Mouse (Mus musculus) stomach, embryonic 14.5 days (tissue): ENCODE measurements around the gene Fbn1. TPM values are rescaled to one million over a fixed set of nuclear protein-coding genes. Genes with fewer than 3 reads are reported as not detected.
A peak's percentile ranks its signal among the peaks of the same experiment; 100 is the strongest.

ENCODE experiments used
- ATAC-seq: fragments of 200-750 bp; cut with Nextera tagmentation; 2 replicates; pipeline ENCODE4 v1.8.0; 2017; ENCODE audit warnings: low read depth, moderate TSS enrichment; ENCODE audit not compliant: insufficient number of reproducible peaks, insufficient read depth, low FRiP score
- H3K27ac ChIP-seq: fragments of 300-500 bp; sonication (generic); 2 replicates; pipeline ENCODE4 v1.5.1; 2014; ENCODE audit warnings: mild to moderate bottlenecking, low read length, moderate library complexity, mixed read lengths
- H3K27me3 ChIP-seq: fragments of 300-500 bp; sonication (generic); 2 replicates; pipeline ENCODE4 v1.6.1; 2014; ENCODE audit warnings: low read length, control low read depth, mixed read lengths; ENCODE audit not compliant: control insufficient read depth, insufficient read depth
- H3K36me3 ChIP-seq: fragments of 300-500 bp; sonication (generic); 2 replicates; pipeline ENCODE4 v1.6.1; 2014; ENCODE audit warnings: mild to moderate bottlenecking, control low read depth, low read length, moderate library complexity, mixed read lengths; ENCODE audit not compliant: control insufficient read depth, insufficient read depth
- H3K4me1 ChIP-seq: fragments of 300-500 bp; sonication (generic); 2 replicates; pipeline ENCODE4 v1.6.1; 2014; ENCODE audit warnings: low read length, control low read depth, mixed read lengths; ENCODE audit not compliant: control insufficient read depth, insufficient read depth
- H3K4me2 ChIP-seq: fragments of 300-500 bp; sonication (generic); replicated peaks from 2 replicates; pipeline ENCODE4 v1.6.1; 2014; ENCODE audit warnings: low read depth, low read length, control low read depth
- H3K4me3 ChIP-seq: fragments of 300-500 bp; sonication (generic); 2 replicates; pipeline ENCODE4 v1.5.1; 2014; ENCODE audit warnings: low read depth, low read length, control low read depth
- H3K9ac ChIP-seq: fragments of 300-500 bp; sonication (generic); replicated peaks from 2 replicates; pipeline ENCODE4 v1.6.1; 2014; ENCODE audit warnings: low read depth, mild to moderate bottlenecking, control low read depth, low read length, moderate library complexity, mixed read lengths
- H3K9me3 ChIP-seq: fragments of 300-500 bp; sonication (generic); 2 replicates; pipeline ENCODE4 v1.6.1; 2016; ENCODE audit warnings: low read depth, low read length, control low read depth; ENCODE audit not compliant: control insufficient read depth
- WGBS: fragments of 180-500 bp; shearing (Covaris S2); extraction: QIAGEN DNeasy Blood & Tissue Kit; methylation state at CpG from one replicate; pipeline ENCODE4 v1.1.7; 2014; 5-methylcytosine and 5-hydroxymethylcytosine counted together
- polyA plus RNA-seq: library from polyadenylated mRNA; unstranded; fragments of >200 nt; fragmentation: Nextera tagmentation; extraction: Ambion mirVana; gene quantifications from 2 replicates; pipeline ENCODE4 v1.2.1, GENCODE M21; 2014

Fbn1 gene
- polyA plus RNA-seq, 1 experiment from 2014 or later = 56.3 TPM

DNA sequence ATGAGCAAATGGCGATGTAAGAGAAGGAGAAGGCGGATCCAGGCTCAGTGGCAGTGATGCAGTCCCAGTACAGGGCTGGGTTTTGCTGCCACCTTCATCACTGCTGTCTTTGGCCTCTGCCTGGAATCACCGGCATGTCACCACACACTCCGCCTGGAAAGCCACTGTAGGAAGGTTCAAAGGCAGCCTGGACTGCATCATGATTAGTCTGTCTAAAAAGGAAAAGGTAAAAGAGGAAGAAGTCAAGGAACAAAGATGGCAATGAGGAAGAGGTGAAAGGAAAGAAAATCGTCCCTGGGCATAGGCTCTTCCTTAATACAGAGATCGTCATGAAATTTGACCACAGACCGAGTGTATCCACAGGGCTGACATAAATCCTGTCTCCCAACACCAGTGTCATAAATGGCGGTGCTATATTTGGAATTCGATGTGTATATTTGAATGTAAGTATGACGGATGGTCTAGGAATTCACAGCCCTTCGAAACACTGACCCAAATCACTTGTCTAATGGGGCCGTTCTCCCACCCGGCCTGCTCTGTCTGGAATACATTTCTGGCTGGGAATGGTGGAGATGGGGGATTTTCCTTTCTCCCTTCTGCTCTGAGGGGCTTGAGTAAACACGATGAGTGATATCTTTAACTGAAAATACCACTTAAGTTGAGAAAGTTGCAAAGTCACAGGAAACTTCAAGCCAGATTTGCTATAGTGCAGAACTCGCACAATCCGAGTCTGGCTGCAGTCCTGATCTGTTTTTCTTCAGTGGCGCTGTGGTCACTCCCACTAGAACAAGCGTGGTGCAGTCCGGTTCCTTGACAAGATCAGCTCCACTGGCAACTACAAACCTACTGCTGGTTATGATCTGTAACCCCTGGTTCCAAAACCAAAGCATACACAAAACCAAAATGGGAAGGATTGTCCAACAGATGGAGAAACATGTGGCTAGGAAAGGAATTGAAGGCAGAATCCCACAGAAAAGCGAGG is 12.7 kb downstream of the Fbn1 start:
- Histone ChIP-seq H3K36me3 (0 out of 2 replicates have a peak, but pooled peaks cover 3% of the 10 kb centered on the region), H3K4me3 (no peak overlapping the region)
- peak; percentile 80; the same call in 1 of the 2 replicates for ATAC-seq

DNA sequence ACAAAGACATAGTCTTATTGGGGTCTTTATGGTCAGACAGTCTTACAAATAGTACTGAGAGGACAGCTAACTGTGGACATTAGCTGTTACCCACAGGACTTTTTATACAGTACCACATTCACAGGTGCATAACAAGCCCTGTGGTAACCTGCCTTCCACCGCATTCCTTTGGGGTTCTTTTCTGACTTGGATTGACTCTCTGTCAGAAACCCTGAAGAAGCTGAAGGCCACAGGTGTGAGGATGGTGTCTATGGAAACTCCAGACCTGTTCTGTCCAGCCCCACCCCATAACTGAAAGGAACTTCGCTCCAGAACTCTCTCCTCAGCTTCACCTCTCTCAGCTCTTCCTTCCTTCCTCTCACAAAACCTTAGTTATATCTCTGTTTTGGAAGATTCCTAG is 13.5 kb downstream of the Fbn1 start:
- Histone ChIP-seq H3K4me2 (no peak overlapping the region), H3K4me3 (no peak overlapping the region), H3K4me1 (peaks cover 16% of the 10 kb centered on the region; the same call in 1 of the 2 replicates), H3K27ac (no peak overlapping the region; the same call in 1 of the 2 replicates), H3K9ac (no peak overlapping the region), H3K36me3 (0 out of 2 replicates have a peak, but pooled peaks cover 3% of the 10 kb centered on the region), H3K27me3 (no peaks in the 10 kb centered on the region), H3K9me3 (no peaks in the 10 kb centered on the region)
- no peak for ATAC-seq
- WGBS = 89% methylated on average over 2 of the region's 2 CpGs

More for the DNA sequence above, 12.7 kb downstream of the Fbn1 start:
- H3K27me3 ChIP-seq = no peaks in the 10 kb centered on the region
- H3K4me1 ChIP-seq = peaks cover 16% of the 10 kb centered on the region; the same call in 1 of the 2 replicates
- no peak overlapping the region for H3K9ac ChIP-seq
- H3K9me3 ChIP-seq = no peaks in the 10 kb centered on the region
- peak overlapping the region; percentile 74 for H3K27ac ChIP-seq
- 46% methylated on average over 20 of the region's 20 CpGs for WGBS
- no peak overlapping the region for H3K4me2 ChIP-seq

DNA sequence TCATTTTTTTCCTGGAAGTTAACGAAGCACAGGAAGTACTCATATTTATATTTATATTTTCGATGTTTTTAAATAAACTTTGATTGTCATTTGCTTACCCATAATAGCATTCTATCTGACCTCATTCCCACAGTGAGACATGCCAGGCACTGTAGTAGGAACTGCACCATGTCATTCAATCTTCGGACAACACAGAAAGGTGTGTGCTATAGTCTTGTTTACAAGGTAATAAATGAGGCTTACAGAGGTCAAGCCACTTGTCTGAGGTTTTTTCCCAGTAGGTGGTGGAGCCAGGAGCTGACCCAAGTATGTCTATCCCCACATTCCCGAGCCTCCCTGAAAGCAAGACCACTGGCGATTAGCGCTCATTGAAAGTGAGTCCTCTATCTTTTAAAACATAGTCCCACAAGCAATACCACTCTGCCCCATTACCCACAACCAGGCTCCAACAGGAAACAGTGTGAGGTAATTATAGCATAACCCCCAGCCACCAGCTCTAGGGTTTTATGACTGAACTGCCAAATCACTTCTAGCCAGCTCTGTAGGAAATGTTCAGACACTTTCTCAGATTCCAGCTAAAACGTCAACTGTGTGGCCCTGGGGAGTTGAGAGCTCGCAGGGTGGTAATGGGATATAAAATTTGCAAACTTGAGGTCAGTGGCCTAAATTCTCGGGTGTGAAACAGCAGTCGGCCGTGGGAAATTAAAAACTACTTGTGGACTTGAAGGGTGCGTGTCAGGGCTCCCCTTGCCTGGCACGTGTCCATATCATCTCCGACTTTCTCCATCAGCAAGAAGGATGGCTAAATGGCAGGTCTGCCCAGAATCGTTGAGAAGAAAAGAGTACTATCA is 15.5 kb downstream of the Fbn1 start:
- no peak overlapping the region for H3K9ac ChIP-seq
- ATAC-seq = no peak
- H3K4me1 ChIP-seq = peaks cover 16% of the 10 kb centered on the region; the same call in 1 of the 2 replicates
- H3K4me2 ChIP-seq = no peak overlapping the region
- WGBS = 57% methylated on average over 15 of the region's 15 CpGs
- H3K4me3 ChIP-seq = no peak overlapping the region
- no peaks in the 10 kb centered on the region for H3K9me3 ChIP-seq
- peak overlapping the region; percentile 12; the same call in 1 of the 2 replicates for H3K27ac ChIP-seq
- H3K27me3 ChIP-seq = no peaks in the 10 kb centered on the region
- no peaks in the 10 kb centered on the region for H3K36me3 ChIP-seq

DNA sequence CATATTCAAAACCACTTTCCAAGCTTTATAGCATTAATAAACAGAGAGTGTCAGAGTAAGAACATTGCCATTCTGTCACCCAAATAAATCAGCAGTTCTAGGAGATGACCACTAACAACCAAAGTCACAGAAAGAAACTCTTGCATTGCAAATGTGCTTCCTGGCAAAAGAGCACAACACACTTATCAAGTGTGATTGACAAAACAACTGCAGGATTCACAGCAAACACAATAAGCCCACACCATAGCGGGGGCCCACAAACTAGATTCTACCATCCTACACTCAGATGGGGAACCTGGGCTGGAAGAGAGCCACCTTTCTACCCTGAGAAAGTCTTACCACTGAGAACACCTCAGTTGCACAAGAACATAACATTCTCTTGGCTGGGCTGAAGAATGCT is 17.8 kb downstream of the Fbn1 start:
- Histone ChIP-seq H3K4me2 (no peak overlapping the region), H3K9ac (no peak overlapping the region), H3K27me3 (no peaks in the 10 kb centered on the region), H3K4me1 (peaks cover 13% of the 10 kb centered on the region; the same call in 1 of the 2 replicates), H3K9me3 (no peaks in the 10 kb centered on the region), H3K4me3 (no peak overlapping the region), H3K36me3 (no peaks in the 10 kb centered on the region), H3K27ac (no peak overlapping the region)
- no peak for ATAC-seq
- 100% methylated on average over 1 of the region's 1 CpGs for WGBS

DNA sequence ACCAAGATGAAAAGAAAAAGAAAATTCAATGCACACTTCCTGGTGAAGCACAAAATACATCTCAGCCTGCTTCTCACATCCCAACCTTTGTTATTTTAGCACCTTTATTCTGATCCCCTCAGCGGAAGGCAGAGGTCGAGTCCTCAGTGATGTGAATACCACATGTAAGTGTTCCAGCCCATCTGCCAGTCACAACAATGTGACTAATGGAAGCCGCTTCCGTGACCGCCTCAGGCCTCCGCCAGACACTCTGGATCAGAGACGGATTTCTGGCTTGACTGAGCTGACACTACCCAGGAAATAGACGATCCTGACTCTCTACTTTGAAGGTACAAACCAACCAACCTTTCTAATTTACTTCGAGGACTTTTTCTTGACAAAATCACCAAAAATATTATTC is 22.9 kb downstream of the Fbn1 start:
- H3K27ac ChIP-seq = peak overlapping the region; percentile 21; the same call in 1 of the 2 replicates
- H3K9me3 ChIP-seq = no peaks in the 10 kb centered on the region
- H3K27me3 ChIP-seq = no peaks in the 10 kb centered on the region
- ATAC-seq = no peak
- no peak overlapping the region for H3K9ac ChIP-seq
- peaks cover 12% of the 10 kb centered on the region; the same call in 1 of the 2 replicates for H3K4me1 ChIP-seq
- no peaks in the 10 kb centered on the region for H3K36me3 ChIP-seq
- H3K4me2 ChIP-seq = no peak overlapping the region
- no peak overlapping the region for H3K4me3 ChIP-seq
- 75% methylated on average over 9 of the region's 9 CpGs for WGBS

DNA sequence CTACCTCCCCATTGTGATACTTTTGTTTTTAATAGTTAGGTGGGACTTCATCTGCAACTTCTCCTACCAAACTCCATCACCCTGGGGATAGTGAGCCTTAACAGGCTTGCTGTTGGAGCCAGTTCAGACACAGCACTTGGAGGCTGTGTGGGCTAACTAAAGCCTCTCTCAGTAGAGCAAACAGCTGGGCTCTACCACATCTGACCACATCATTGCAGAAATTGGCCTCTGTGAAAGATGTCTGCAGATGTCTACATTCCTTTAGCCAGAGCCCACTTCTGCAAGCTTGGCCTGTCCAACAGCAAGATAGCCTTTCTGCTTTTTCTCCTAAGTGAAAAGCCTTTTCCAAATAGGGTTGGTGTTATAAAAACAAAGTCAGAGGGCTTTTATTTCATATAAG is 23.6 kb downstream of the Fbn1 start:
- no peak for ATAC-seq
- no peaks in the 10 kb centered on the region for H3K36me3 ChIP-seq
- no peaks in the 10 kb centered on the region for H3K9me3 ChIP-seq
- no peak overlapping the region for H3K4me2 ChIP-seq
- no peak overlapping the region for H3K27ac ChIP-seq
- no peak overlapping the region for H3K4me3 ChIP-seq
- H3K4me1 ChIP-seq = peaks cover 15% of the 10 kb centered on the region; the same call in 1 of the 2 replicates
- H3K9ac ChIP-seq = no peak overlapping the region
- H3K27me3 ChIP-seq = no peaks in the 10 kb centered on the region

DNA sequence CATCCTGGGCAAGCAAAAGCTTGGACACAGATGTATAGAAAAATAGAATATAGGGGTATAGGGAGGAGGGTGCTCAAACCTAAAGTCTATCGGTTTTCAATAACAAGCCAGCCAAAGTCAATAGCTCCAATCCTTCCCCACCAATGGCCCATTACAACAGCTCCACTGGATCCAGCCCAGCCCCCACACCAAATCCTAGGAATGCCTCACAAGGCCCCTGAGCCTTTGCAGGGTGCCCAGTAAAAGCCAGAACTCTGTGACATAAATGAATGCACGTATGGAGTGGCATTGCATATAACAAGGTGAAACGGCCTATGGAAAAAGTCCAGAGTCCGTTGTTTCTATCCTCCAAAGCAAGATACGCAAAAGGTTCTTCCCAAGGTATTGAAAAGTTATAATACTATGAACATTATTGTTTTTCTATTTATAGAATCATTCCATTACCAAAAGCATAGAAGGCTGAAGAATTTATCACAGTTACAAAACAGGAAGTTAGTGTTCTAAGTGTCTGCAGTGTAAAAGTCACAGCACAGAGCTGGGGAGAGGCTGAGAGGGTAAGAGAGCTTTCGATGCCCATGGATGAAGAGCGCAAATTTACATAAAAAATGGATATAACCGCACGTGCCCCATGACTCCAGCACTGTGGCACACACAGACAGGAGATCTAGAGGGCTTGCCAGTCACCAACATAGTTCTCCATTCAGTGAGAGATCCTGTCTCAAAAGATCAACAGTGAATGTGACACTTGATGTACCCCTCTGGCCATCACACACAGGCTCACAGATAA is 26.1 kb downstream of the Fbn1 start:
- WGBS = 89% methylated on average over 9 of the region's 9 CpGs
- Histone ChIP-seq H3K36me3 (no peaks in the 10 kb centered on the region; the same call in 1 of the 2 replicates), H3K4me1 (peaks cover 15% of the 10 kb centered on the region; the same call in 1 of the 2 replicates), H3K4me3 (no peak overlapping the region), H3K27ac (no peak overlapping the region), H3K4me2 (no peak overlapping the region), H3K9me3 (no peaks in the 10 kb centered on the region), H3K27me3 (no peaks in the 10 kb centered on the region), H3K9ac (no peak overlapping the region)
- ATAC-seq = no peak
